Mouse (Mus musculus) ZHBTc4 (cell line): Measurements from ENCODE around the gene Zfp541.

ENCODE experiments used
- DNase-seq: peaks from one replicate; pipeline ENCODE4 v3.0.0-alpha.2; 2011; ENCODE audit warnings: low read depth, low spot score

The Zfp541 gene

GRCm38 (mm10) chr7:16043861-16044435 is 17.7 kb upstream of the Zfp541 start:
- no peak for DNase-seq

DNA sequence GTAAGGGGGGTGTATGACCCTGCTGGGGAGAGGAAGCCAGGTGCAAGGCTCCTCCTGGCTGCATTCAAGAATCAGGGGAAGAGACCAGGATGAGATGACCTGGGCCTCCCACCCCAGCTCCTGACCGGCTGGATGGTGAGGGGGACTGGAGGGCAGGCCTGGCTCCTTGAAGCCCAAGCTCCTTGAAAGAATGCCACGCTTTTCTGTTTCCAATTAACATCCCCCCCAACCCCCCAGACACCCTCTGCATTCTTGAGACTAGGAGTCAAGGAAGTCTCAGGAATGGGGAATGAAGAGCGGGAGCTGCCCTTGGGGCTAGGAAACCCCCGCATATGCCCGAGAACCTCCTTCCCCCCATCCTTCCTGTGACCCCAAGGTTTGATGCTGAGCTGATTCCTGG is 17.1 kb upstream of the Zfp541 start:
- no peak for DNase-seq

GRCm38 (mm10) chr7:16045538-16045937 is 16.1 kb upstream of the Zfp541 start:
- no peak for DNase-seq

- peak; percentile 77 for DNase-seq
Observed at GRCm38 (mm10) chr7:16046101-16046480, 15.5 kb upstream of the Zfp541 start.

DNA sequence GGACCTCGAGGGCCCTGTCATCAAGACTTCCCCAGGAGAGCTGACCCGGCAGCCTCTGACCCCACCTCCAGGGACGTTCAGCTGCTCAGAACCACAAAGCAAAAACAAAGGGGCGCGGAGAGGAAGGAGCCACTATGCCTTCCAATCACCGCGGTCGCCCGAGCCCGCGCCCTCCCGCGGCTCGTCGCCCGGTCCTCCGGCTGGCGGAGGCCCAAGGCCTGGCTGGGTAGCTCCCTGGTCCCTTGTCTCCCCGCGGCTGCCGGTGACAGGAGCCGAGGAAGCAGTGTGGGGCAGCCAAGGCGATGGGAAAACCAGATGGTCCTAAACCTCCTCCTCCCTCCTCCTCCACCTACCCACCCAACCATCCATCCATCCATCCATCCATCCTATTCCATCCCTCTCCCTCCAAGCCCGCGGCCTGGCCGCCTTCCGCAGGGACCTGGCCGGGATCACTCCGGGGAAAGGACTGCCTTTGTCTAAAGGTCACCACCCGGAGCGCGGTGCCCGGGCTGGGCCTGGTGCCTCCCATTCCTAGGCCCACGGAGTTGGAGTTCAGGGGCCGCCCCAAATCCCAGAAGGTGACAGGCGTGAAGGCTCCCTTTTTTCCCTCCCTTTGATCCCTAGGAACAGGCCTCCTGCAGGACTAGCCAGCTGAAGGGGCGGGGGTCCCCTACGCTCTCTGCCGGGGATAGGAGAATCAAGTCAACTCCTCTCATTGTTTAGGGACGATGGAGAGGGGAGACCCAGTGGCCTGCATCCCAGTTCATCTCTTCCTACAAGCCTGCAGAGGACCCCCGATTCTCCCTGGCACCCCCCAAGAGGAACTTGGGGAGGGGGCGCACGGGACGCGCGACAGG is 14.9 kb upstream of the Zfp541 start:
- peak; percentile 54 for DNase-seq

DNA sequence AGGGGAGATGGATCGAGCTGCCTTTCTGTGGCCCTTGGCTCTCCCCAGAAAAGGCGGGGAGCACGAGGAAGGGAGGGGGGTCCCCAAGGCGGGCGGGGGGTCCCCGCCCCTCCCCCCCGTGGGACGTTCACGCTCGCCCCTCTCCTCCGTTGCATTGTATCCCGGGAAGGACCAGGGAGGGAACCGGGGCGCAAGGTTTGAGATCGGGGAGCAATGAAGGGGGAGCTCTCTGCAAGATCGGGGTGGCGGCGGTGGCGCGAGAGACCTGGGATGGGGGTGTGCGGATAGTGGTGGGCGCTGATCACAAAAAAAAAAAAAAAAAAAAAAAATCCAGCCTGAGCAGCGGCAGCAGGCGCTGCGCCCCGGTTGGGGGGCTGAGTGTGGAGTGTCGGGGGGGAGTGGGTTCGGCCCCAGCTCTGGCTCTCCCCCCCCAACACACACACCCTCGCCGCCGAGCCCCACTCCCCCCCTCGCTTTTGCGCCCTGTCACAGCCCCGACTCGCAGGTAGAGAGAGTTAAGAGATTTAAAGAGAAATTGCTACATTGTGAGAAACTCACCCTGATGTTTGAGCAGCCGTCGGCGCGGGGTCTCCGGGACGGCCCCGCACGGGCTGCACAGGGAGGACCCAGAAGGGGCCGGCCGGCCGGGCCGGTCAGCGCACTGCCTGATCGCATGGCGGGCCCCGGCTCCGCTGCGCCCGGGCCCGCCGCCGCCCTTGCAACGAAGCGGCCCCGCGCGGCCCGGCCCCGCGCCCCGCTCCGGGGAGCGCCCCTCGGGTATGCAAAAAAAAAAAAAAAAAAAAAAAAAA is 14.1 kb upstream of the Zfp541 start, which contains the start of gene Bicra:
TSS of gene Bicra (minus strand) at position 584 of the 809 bp plus-strand sequence.
- peak; percentile 90 for DNase-seq

- peak; percentile 98 for DNase-seq
Observed at GRCm38 (mm10) chr7:16048164-16048564, 13.4 kb upstream of the Zfp541 start.

- no peak for DNase-seq
Observed at GRCm38 (mm10) chr7:16048675-16049575, 12.7 kb upstream of the Zfp541 start.

DNA sequence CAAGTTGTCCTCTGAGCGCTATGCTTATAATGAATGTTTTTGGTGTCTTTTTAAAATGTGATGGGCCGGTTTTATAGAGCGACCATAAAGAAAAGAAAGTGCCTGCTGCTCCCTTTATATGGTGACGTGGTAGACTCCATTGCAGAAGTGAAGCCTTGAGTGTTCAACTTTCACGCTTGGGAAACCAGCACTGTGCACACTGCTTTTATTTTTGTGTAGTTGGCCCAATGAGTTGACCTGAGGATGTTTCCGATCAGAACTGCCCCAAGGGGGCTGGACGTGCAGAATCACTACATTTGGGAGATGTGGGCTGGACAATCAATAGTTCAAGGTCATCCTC is 12.1 kb upstream of the Zfp541 start:
- DNase-seq: no peak

DNA sequence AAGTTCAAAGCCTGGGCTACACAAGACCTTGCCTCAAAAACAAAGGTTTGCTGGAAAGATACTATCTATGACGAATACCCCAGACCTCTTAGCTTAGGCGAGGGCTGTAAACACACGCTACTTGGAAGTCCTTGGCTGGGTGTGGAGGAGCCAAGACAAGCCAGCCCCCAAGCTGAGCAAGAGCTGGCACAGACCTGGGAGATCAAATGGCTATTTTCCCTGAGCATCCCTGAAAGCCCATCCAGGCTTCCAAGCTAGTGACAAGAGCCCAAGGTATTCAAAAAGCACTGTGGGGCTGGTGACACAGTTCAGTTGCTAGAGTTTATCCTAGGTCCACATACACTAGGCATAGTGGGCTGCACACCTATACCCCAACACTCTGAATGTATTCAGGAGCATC is 11.0 kb upstream of the Zfp541 start:
- DNase-seq: no peak

GRCm38 (mm10) chr7:16051883-16052595 is 9.6 kb upstream of the Zfp541 start:
- peak; percentile 89 for DNase-seq

- peak; percentile 98 for DNase-seq
Observed at GRCm38 (mm10) chr7:16052684-16053083, 8.9 kb upstream of the Zfp541 start.

DNA sequence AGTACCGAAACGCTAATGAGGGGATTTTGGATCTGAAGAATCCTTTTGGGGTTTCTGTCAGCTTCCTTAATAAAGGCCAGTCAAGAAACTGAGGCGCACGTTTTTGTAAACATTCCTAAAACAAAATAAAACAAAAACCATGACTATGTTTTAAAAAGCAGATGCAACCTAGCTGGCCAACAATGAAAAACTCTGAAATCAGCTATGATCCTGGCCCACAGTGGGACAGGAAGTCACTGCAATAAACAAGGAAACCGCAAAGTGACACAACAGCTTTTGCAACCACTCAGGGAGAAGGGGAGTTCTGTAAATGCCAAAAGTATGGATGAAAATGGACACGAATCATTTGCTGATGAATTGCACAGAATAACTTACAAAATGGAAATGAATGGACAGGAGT is 8.5 kb upstream of the Zfp541 start:
- no peak for DNase-seq

GRCm38 (mm10) chr7:16054966-16055365 is 6.6 kb upstream of the Zfp541 start:
- DNase-seq: no peak

GRCm38 (mm10) chr7:16055665-16056064 is 5.9 kb upstream of the Zfp541 start:
- DNase-seq: no peak

DNA sequence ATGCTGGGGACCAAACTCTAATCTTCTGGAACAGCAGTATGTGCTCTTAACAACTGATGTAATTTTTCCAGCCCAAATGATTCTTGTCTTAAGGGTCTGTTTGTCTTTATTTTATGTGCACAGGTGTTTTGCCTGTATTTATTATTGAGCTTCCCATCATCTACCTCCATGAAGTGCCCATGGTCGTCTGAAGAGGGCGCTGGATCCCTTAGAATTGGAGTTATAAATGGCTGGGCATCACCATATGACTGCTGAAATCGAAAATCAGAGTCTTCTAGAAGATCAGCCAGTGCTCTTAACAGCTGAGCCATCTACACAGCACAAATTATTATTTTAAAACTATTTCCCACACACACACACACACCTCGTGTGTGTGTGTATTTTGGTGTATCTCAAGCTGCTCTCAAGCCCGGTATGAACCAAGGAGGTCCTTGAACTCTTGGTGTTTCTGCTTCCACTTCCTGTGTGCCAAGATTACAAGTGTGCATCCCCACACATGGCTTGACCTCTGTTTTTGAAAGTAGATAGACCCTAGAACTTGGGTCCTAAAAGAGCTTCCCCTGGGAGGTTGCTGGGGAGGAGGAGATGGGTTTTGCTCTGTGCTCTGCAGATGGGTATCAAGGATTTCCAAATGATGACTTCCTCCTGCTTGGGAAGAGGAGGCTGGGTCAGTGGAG is 5.0 kb upstream of the Zfp541 start:
- DNase-seq: peak; percentile 68

GRCm38 (mm10) chr7:16057136-16057534 is 4.5 kb upstream of the Zfp541 start:
- no peak for DNase-seq

- DNase-seq: no peak
Observed at GRCm38 (mm10) chr7:16062099-16062420, 446 bp downstream of the Zfp541 start.

DNA sequence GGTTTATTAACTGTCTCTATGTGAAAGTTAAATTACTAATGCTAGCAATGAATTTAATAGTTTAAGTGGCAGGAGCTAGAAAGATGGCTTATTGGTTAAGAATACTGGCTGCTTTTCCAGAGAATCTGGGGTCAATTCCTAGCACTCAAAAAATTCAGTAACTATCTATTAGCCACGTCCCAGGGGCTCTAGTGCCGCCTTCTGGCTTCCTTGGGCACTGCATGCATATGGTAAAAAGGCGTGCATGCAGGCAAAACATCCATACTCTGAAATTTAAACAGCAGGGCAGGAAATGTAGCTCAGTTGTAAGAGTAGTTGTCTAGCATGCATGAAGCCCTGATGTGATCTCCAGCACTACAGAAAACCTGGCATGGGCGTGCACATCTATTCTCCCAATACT is 1.9 kb downstream of the Zfp541 start:
- DNase-seq: peak; percentile 67

- DNase-seq: no peak
Observed at GRCm38 (mm10) chr7:16070846-16071245, 9.2 kb downstream of the Zfp541 start.
